Mouse (Mus musculus) left cerebral cortex, postnatal 25 days (tissue): ENCODE measurements at regions not wholly inside any gene's neighbourhood (a gene's known extent, or its start where the extent isn't known, plus 50 kb on each side); places are given as distances from the start of the nearest gene placed in this dataset.

Experiments used
- DNase-seq, 2 experiments: peaks; one replicate each; pipeline ENCODE4 v3.0.0; 2022; ENCODE audit warnings: low spot score in 2 of 2, mixed read lengths in 1 of 2
- intact Hi-C: fragments of 180-260 bp; cut with DNase I; formaldehyde crosslinking; loops from one replicate; pipeline ENCODE4 v1.15.1; 2025

DNA sequence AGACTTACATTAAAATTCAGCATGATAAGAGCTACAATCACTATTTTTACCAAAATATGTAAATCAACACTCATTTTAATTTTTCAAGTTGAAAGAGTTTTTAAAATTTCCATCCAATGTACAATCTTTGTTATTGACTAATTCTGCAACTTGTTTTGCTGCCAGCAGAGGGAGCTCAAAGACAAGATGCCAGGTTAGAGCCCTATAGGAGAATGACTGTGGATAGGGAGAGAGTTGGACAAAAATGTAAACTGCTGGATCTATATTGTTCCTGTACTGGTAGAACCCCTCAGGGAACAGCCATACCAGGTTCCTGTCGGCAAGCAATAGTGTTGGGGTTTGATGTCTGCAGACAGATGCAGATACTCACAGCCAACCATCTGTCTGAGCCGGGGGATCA lies 288.8 kb upstream of the 4930550L24Rik start:
- intact Hi-C loops: loop anchor here (2.0 kb wide), 1 partner anchor 552 kb away; no protein-coding TSS in a partner anchor
- DNase-seq: peak; percentile 28 to 44
